Mouse (Mus musculus): Measurements from ENCODE around the gene Gtf2a1.
"Not testable (repeated sequence)": the region's sequence is repeated elsewhere in the genome, so short reads cannot be mapped to it uniquely, and the experiment has no call there.

The Gtf2a1 gene

DNA sequence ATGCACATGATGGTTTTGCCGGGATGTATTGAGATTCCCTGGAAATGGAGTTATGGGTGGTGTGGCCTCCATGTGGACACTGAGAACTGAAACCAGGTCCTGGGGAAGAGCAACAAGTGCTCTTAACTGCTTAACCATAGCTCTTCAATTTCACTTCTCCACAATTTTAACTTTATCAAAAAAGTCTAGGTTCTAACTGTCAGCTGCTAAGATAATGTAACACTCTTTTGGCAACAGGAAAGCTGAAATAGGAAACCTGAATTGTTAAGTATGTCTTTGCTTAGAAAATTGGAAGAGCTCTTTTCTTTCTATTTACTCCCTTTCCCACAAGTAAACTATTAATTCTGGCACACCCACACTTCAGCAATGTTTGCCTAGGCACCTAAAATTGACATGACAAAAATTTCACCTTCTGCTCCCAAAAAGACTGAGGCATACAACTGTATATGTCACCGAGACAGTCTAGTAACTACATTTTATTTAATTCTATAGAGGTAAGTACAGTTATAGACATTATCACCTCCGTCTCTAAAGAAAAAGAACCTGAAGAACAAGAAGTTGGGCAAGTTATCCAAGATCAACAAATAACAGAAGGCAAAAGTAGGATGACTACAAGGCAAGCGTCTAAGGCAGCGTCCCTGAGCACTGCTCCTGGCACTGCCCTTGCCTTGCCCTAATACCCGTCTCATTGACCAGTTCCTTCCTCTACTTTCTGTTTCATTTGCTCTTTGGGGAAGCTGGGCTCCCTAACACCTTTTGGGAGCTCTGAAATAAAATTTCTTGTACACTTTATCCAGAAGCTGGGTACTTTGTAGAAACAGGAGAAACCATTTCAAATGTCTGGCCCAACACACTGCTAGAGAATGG lies 8.8 kb downstream of the Gtf2a1 start:
- DNase-seq: no peak

DNA sequence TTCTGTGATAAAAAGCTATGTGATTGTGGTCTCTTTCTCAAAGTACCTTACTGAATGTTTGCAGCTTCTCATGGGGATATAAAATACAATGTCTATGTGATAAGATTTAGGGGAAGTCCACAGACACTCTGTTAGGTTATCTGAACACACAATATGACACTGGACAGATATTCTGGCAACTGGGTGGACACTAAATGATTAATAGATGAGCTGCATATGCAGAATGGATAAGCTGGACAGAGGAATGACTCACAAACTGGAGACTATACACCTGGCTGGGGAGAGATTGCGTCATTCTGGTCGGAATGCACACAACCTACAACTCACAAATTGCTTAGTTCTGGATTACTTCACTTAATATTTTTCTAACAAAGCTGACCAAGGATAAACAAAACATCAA lies 10.6 kb downstream of the Gtf2a1 start:
- DNase-seq: no peak

DNA sequence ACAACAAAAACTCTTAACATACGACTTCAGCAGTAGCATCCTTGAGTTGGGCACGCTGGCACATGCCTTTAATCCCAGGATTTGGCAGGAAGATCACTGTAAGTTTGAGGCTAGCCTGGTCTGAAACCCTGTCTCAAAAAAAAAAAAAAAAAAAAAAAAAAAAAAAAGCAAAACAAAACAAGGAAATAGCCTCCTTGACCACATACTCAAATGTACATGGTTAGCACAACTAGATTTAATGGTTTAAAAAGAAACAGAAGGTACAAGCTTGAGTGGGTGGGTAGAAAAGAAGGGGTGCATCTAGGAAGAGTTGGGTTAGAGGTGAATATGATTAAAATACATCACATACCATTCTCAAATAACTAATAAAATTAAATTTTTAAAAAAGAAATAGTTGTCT lies 18.6 kb downstream of the Gtf2a1 start:
- DNase-seq: no peak

DNA sequence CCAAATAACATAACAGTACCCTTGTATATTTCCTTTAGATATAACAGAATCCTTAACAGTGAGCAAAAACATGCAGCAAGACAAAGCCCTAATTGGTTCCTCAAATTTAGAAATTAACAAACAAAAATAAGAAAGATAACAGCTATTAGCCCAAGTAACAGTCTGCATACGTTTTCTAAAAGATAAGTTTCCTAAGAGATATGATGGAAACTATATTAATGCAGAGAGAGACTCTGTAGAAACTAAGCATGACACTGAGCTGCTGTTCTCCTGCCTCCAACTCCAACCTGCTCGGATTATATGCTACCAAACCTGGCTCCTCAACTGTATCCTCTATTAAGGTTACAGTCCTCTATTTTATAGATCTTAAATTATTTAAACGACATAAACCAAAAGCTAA lies 21.0 kb downstream of the Gtf2a1 start:
- no peak for DNase-seq

DNA sequence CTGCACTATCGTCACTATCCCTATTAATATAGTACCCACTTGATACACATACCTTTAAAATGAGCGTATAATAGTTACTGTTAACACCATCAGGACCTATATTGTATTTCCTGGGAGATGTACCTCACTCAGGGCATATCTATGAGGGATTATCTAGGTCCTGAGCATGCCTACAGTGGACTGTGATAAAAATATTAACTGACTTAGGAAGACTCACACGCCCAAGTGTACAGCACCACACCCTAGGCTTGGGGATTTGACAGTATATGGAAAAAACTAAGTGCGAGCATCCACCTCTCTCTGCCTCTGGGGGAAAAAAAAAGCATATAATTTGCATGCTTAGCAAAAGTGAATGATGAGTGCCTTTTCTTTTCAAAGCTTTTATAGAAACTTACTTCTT lies 23.1 kb downstream of the Gtf2a1 start:
- no peak for DNase-seq

DNA sequence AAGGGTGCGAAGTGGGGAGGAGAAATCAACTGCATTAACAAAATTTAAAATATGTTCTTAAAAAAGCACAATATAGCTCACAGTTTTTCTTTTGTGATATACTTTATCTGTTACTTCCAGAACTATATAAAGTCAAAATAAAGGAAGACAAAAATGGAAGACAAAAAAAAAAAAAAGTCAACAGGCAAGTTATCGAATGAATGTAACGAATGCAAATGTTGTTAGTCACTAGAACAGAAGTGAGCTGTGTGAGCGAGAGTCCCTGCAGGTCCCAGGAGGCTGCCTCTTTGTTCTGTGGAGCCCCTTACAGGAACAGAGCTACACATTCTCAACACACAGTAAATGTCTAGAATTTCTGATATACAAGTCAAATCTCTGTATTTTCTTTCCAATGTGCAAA lies 32.1 kb downstream of the Gtf2a1 start:
- not testable (repeated sequence) for DNase-seq

DNA sequence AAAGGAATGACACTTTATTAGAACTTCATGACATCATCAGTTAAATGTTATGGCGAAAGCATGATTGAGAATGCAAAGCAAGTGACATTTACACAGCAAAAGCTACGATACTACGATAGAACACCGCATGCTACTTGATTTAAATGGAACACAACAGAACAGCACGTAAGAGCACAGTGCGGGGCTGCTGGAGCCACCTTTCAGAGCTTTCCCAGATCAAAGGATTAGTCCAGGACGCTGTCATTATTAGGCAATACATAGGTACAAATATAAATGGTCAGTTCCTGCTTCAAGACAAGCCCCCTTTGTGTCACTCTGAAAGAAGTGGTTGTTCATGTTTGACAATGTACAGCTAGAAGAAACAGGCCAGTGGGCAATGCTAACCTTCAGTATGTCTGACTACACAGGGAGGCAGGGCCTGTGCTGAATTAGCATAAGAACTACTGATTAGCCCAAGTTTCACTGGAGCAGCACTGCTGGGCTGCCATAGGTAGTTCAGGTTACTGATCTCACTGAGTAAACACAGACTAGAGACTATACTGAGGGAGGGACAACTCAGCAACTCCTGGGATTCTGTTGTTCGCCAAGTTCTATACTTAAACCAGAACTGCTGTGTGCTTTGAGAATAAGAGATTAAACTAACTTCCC lies 32.8 kb downstream of the Gtf2a1 start:
- DNase-seq: not testable (repeated sequence)

DNA sequence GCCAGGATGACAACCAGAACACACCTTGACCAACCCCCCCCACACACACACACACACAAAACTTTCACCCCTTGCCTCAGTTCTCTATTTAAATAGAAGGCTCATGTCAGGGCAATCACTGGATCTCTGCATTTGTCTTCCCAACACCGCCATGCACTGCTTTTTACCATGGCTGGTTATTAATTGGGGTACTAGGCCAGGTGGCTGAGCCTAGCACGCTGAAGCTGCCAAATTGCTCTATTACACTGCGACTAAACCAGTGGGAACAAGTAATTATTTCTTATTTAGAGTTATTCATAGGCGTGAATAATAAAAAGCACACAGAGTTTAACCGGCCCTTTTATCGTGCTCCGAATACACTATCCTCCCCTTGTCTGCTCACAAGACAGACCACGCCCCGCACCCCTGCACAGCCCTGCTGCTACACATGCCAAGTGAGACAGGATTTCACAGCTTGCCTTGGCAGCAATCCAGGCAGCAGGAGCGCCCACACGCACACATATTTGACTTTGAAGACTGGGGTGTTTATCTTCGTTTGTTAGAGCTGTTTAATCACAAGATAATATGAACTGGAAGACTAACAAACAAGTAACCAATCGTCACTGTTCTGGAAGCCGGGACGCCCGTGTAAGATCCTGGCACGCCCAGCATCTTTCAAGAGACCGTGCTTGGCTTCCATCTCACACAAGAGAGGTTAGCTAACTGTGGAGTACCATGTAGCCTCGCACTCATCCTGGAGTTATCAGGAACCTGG lies 38.3 kb downstream of the Gtf2a1 start:
- DNase-seq: peak; percentile 54 to 66

DNA sequence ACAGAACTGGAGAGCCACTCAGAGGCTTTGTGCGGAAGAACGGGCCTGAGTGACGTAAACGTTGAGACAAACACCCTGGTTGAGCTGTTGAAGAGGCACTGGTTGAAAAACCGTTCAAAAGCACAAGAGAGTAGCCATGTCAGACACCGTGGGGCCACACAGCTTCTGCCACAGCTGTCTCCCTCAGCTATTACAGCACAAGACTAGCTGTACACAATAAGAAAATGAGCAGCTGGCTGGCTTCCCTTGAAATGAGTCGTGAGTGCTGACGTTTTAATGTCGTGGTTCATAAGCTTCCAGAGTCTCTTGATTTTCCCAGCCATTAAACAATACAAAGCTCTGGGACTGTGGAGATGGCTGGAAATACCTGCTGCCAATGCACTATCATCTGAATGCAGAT lies 40.8 kb downstream of the Gtf2a1 start:
- DNase-seq: no peak

DNA sequence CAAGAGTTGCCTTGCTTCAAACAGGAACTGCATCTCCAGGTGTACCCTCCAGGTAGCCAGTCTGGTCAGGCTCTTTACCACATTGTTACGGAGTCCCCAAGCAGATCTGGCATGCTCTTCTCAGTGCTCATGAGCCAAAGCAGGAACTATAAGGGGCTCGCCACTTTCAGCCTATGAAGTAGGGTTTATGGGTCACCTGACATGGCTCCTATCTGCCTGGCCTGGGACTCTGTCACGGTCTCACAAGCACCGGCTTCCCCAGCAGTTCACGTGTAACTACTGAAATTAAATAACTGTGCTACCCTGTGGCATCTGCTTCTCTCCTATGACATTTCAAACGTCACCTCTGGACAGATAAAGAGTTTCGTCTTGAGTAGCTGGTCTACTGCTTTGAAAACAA lies 50.1 kb downstream of the Gtf2a1 start:
- no peak for DNase-seq

DNA sequence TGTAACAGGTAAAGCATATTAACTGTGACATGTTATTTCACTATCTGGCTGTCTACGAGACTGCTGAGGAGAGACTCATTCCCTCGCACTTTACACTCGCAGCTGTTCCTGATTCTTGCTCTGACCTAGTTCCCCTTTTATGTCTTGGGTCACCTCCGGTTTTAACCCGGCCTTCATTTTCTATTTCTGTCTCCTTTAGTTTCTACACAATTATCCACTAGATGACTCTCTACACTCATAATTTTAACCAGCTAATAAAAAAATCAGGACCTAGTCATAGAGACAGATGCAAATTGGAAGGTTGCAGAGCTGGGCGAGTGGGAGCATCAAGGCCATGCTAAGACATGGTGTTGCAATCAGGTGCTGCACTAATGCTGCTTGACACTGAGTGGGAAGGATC lies 55.8 kb downstream of the Gtf2a1 start:
- DNase-seq: no peak

DNA sequence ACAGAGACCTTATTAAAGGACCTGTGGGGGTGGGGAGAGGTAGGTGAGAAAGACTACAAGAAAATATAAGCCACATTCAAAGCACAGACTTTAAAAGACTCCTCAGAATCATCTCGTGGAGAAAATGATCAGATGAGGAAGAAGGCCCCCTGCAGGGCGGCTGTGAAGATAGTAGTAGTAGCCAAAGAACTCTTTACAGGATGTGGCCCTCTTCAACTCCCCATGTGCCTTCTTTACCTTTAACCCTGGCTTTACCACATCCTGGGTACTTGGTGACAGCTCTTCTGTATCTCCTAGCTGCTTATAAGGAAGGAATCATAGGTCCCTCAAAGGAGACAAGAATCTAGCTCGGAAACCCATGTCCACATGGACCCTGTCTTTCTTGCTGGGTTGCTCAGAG lies 66.7 kb downstream of the Gtf2a1 start:
- no peak for DNase-seq

DNA sequence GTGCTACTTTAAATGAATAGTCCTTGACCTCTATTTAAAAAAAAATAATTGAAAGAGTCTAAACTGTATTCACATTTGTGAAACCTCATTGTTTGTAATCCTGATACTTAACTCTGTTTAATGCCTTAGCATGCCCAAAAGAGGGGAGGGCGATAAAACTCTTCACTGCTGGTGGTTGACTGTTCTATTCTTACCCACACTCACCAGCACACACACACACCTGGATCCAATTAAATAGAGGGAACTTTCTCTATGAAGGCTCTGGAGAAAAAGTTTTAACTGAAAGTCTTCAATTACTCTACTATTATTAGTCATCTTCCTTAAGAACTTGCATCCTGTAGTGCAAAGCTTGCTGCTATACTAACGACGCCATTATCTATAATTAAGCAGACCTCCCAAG lies 72.5 kb downstream of the Gtf2a1 start:
- DNase-seq: no peak

DNA sequence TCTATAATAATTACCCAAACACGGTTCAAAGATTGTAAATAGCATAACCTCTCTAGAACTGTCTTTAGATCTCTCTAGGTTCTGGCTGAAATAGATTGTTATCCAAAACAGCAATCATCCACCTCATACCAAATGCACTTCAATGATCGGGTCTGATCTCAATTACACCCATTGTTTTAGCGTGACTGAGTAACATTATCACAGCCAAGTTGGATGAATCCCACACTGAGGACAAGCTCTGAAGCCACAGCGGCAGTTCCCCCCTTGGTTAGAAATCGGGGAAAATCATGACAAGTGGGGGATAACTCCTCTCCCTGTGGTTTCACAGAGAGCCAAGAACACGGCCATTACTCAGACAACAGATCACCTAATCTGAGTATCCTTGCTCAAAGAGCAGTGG lies 76.3 kb downstream of the Gtf2a1 start:
- no peak for DNase-seq

DNA sequence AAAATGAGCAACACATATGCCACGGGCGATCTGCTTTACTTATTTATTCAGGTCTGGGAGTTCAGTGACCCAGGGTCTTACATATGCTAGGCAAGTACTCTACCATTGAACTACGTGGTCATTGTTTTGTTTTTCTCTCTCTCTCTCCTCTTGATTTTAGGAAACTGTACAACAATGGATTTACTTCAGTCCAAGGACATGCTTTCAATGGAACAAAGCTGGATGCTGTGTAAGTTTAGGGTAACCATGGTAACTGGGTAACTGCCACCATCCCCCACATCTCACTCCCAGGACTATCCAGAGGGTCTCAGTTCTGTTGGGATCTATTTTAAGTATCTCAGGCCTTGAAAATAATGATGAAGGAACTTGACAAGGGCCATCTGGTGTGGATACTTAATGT lies 78.5 kb downstream of the Gtf2a1 start:
- DNase-seq: no peak

All from kidney, postnatal 25 days (tissue).